Mouse (Mus musculus) G1E (cell line): ENCODE measurements at regions not wholly inside any gene's neighbourhood (a gene's known extent, or its start where the extent isn't known, plus 50 kb on each side); places are given as distances from the start of the nearest gene placed in this dataset.

Experiments
- CTCF ChIP-seq: IDR thresholded peaks from 2 replicates; pipeline ENCODE4 v1.5.1; 2012; ENCODE audit warnings: low read depth, low read length, inconsistent platforms, mixed read lengths
- TAL1 ChIP-seq: conservative IDR thresholded peaks from 2 replicates; pipeline ENCODE4 v1.6.1; 2012; ENCODE audit warnings: low read depth, low read length, inconsistent platforms, mixed read lengths

DNA sequence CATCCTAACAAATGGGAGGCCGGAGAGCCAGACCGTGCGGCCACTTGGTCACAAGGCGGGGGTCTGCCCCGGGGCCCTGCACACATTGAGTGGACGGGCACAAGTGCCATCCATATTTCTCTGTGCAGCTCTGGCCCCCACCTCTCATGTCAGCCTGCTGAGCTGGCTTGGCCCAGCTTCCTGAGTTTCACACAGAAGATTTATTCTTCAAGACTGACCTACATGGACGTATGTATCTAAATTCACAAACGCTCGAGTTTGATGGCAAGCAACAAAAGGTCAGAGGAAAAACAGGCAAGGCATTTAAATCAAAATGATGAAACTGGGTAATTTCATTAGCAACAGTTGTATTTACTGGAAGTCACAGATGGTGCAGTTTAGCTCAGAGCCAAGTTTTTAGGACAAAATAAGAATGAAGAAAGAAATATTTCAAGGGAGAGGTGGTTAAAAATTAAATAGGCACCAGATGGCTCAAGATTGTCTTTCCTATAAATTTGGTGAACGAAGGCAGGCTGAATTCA is 276.1 kb downstream of the Vps13c start:
- TF ChIP-seq CTCF = no peak
- TF ChIP-seq TAL1 = no peak
